Mouse (Mus musculus): ENCODE results near the gene Sbk3.

The Sbk3 gene

GRCm38 (mm10) chr7:4933103-4933502 is 37.9 kb downstream of the Sbk3 start:
- no peak for DNase-seq (ENCODE audit: low spot score)

- no peak for DNase-seq (ENCODE audit: low spot score)
These were observed 42.6 kb downstream of the Sbk3 start for GRCm38 (mm10) chr7:4928323-4928722.

GRCm38 (mm10) chr7:4927711-4928110 is 43.3 kb downstream of the Sbk3 start:
- no peak for DNase-seq (ENCODE audit: low spot score)

- DNase-seq (ENCODE audit: low spot score) = no peak
These were observed 44.1 kb downstream of the Sbk3 start for GRCm38 (mm10) chr7:4926849-4927248.

- no peak for DNase-seq (ENCODE audit: low spot score)
These were observed 45.3 kb downstream of the Sbk3 start, which contains the start of gene Ssc5d for GRCm38 (mm10) chr7:4925441-4926381. TSS of gene Ssc5d (plus strand) at chr7:4925785.

- no peak for DNase-seq (ENCODE audit: low spot score)
These were observed 46.1 kb downstream of the Sbk3 start for GRCm38 (mm10) chr7:4924891-4925301.

GRCm38 (mm10) chr7:4924483-4924882 is 46.5 kb downstream of the Sbk3 start:
- no peak for DNase-seq (ENCODE audit: low spot score)

- DNase-seq (ENCODE audit: low spot score) = peak; percentile 68
These were observed 47.2 kb downstream of the Sbk3 start for GRCm38 (mm10) chr7:4923586-4924364.

GRCm38 (mm10) chr7:4922931-4923565 is 47.9 kb downstream of the Sbk3 start:
- DNase-seq (ENCODE audit: low spot score) = peak; percentile 84

- peak; percentile 89 for DNase-seq (ENCODE audit: low spot score)
These were observed 48.5 kb downstream of the Sbk3 start for GRCm38 (mm10) chr7:4922508-4922907.

- DNase-seq (ENCODE audit: low spot score) = no peak
These were observed 49.0 kb downstream of the Sbk3 start, which contains the start of gene Nat14 for GRCm38 (mm10) chr7:4921824-4922482. TSS of gene Nat14 (plus strand) at chr7:4922028.

GRCm38 (mm10) chr7:4920976-4921823 is 49.8 kb downstream of the Sbk3 start:
- DNase-seq (ENCODE audit: low spot score) = no peak

- DNase-seq (ENCODE audit: low spot score) = no peak
These were observed 50.5 kb downstream of the Sbk3 start for GRCm38 (mm10) chr7:4920496-4920895.

- no peak for DNase-seq (ENCODE audit: low spot score)
These were observed 51.0 kb downstream of the Sbk3 start for GRCm38 (mm10) chr7:4919971-4920370.

GRCm38 (mm10) chr7:4919096-4919495 is 51.9 kb downstream of the Sbk3 start:
- no peak for DNase-seq (ENCODE audit: low spot score)

GRCm38 (mm10) chr7:4918681-4919080 is 52.3 kb downstream of the Sbk3 start:
- DNase-seq (ENCODE audit: low spot score) = no peak

GRCm38 (mm10) chr7:4917494-4917893 is 53.5 kb downstream of the Sbk3 start:
- DNase-seq (ENCODE audit: low spot score) = no peak

GRCm38 (mm10) chr7:4915669-4916416 is 55.1 kb downstream of the Sbk3 start:
- DNase-seq (ENCODE audit: low spot score) = no peak

Measured in layer of hippocampus, adult 11-12 months (tissue).